Mouse (Mus musculus) forelimb bud, embryonic 11.5 days (tissue): ENCODE data around the gene Gm5483.
"Not testable (repeated sequence)": the region's sequence is repeated elsewhere in the genome, so short reads cannot be mapped to it uniquely, and the experiment has no call there.

Experiments used
- DNase-seq: peaks from one replicate; pipeline ENCODE4 v3.0.0-alpha.2; 2012; ENCODE audit warnings: low read depth, low spot score

The Gm5483 gene

DNA sequence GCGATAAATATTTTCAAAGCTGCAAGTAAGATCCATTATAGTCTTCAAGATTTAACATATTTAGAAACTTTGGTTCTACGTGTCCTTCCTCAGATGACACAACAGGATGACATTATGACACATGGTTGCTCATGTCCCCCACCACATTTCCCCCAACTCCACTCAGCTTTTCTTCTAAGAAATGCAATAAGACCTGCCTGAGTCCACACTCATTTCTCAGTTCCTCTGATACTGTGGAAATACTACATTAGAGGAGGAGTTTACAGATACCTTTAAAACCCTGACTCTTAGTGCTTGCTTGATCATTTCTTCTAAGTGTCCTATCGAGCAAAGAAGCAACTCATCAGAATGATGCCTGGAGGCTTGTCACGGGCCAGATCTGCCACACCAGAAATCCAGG lies at the start of gene Gm5483:
Gene Gm5483 (plus strand): TSS at position 301 of the 400 bp plus-strand sequence.
- not testable (repeated sequence) for DNase-seq

DNA sequence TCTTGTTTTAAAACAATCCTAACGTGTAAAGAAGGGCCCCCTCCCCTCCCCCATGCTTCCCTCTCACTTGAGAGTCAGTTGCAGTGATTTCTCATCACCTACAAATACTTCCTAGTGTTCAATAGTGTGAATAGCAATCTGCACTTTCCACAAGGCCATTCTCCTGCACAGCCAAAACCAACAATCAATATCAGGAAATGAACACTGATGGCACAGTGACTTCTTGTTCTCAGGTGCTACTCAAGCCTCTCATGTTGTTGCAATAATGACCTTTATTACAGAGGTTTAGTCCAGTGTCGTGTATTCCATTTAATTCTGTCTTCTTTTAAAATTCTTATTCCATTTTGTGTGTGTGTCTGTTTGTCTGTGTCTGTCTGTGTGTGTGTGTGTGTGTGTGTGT lies 45.8 kb upstream of the Gm5483 start:
- no peak for DNase-seq

DNA sequence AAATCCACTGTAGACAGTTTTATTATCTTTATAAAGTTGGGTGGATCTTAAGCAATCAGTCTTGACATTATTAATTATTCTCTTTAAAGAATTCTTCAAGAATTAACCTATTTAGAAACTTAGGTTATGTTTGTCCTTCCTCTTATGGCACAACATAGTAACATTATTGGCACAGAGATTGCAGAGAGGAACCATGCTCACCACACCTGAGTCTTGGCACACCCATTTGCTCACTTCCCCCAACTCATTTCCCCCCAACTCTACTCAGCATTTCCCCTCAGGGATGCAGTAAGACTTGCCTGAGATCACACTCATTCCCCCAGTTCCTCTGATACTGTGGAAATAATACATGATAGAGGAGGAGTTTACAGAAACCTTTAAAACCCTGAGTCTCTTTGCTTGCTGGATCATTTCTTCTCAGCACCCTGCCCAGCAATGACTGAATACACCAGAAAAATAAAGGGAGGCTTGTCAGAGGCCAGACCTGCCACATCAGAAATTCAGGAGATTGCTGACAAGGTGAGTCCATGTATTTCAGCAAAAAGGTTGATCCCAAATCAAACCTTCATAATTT lies 27.5 kb upstream of the Gm5483 start, which contains the start of gene Stfa2l1:
Gene Stfa2l1 (plus strand): TSS at position 410 of the 574 bp plus-strand sequence.
- no peak for DNase-seq

DNA sequence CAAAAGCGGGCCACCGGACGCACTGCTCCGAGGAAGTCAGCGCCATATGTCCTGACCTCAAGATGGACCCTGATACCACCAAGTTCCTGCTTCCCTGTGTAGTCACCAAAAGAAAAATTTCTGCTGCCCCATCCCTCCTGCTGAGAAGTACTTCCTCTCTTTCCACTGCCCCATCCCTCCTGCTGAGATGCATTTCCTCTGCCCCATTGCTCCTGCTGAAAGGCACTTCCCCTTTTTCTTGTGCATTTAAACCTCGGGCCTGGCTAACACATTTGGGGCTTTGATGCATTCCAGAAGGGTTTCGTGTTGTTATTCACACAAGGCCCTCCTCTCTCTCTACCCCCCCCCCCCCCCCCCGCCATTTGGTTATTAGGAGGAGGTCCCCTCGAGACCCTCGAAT lies 16.2 kb upstream of the Gm5483 start:
- not testable (repeated sequence) for DNase-seq

DNA sequence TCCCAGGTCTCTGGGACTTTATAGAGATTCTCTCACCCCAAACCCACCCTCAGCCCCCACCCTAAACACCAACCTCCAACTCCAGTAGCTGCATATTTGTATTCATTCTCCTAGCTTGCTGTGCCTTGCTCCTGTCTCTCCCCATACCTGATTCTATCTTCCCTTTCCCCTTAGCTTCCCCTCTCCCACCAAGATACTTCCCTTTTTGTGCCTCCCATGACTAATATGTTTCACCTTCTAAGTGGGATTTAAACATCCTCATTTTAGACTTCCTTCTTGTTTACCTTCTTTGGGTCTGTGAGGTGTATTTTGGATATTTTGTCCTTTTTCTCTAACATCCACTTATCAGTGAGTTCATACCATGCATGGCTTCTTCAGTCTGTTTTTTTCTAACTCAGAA lies 7.9 kb upstream of the Gm5483 start:
- DNase-seq: no peak

DNA sequence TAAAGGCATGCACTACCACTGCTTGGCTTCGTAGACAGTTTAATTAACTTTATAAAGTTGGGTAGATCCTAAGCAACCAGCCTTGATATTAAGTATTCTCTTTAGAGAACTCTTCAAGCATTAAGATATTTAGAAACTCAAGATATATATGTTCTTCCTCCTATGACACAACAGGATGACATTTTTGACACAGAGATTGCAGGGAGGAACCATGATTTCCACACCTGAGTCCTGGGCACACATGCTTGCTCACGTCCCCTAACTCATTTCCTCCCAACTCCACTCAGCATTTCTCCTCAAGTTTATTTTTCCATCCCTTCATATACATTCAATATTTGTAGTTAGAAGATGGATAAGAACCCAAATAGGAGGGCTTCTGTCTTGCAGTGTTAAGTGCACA lies 4.1 kb upstream of the Gm5483 start:
- DNase-seq: no peak

DNA sequence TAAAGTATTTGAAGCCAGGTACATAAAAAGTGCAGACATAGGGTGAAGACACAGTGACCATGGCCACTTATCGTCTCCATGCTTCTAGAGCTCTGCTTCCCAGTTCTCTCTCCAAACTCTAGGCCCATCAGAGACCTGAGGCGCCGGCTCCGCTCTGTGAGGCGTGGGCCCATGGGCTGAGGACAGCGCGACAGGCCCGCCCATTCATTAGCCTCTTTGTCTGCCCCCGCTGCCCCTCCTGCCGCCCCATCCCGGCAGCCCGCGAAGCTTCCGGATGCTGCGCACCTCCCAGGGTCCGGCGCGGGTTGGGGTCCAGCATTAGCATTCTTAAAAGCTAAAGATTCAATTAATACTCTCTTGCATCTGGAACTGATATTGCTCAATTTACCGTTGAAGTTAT lies 15.2 kb downstream of the Gm5483 start:
- no peak for DNase-seq

DNA sequence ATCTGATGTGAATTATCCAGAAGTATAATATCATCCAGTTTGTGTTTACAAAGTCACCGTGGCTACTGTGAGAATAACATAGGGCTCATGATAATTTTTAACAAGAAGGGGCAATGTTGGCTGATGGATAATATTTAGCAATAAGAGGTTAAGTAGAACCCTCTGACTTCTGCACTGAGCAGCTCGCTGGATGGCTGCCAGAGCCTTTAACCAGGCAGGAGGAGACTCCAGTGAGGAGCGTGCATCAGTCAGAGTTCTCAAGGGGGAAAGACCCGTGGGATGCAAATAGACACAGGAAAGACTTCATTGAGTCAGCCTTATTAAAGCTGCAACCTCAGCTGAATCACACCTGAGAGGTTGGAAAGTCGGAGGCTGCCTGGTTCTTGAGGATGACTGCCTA lies 19.8 kb downstream of the Gm5483 start:
- DNase-seq: no peak

DNA sequence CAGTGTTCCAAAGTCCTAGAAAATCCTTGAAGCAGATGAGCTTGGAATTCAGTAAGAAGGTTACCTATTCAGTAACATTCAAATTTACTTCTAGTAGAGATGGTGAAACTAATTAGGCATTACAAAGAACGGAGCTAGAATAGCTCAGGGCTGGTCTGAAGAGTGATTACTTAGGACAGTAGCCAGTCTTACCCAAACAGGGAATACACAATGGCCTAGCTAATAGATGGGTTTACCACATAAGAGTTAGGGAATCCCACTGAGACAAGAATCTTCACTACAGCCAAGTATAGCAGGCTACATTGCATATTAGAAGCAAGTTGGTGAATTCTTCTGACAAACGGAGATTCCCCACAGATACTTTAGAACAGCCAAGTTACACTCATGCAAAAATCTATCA lies 21.7 kb downstream of the Gm5483 start:
- not testable (repeated sequence) for DNase-seq

DNA sequence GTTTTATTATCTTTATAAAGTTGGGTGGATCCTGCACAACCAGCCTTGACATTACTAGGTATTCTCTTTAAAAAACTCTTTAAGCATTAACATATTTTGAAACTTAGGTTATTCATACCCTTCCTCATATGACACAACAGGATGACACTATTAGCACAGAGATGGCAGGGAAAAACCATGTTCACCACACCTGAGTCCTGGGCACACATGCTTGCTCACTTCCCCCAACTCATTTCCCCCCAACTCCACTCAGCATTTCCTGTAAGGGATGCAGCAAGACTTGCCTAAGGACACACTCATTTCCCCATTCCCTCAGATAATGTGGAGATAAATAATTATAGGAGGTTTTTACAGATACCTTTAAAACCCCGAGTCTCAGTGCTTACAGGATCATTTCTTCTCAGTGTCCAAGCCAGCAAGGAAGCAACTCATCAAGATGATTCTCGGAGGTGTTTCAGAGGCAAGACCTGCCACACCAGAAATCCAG lies 26.0 kb downstream of the Gm5483 start, which contains the start of gene Gm5416:
Gene Gm5416 (plus strand): TSS at position 437 of the 487 bp plus-strand sequence.
- no peak for DNase-seq

DNA sequence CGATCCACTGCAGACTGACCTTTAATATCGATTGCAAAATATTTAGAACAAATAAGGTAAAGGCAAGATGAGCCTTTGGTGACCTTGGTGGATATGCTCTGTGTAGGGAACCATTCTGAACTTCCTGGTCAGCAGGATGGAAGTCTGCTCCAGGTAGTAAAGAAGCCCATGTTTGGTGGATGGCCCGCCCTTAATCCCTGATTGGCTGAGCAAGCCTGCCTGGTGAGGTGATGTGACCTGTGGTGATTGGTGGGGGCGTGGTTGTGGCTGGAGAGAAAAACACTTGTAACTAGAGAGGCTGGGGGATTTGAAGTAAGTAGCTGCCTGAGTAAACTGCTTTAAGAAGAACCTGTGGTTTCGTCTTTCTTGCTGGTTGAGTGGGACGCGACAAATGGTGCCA lies 37.2 kb downstream of the Gm5483 start, which contains the start of gene 2010005H15Rik:
Gene 2010005H15Rik (plus strand): TSS at position 301 of the 400 bp plus-strand sequence.
- not testable (repeated sequence) for DNase-seq
